Mouse (Mus musculus) liver, postnatal 0 days (tissue): ENCODE data around the gene Il1r1. TPM values are rescaled to one million over a fixed set of nuclear protein-coding genes. Genes with fewer than 3 reads are reported as not detected.

Source experiments
- ATAC-seq: fragments of 200-750 bp; cut with Nextera tagmentation; 2 replicates; pipeline ENCODE4 v1.8.0; 2017; ENCODE audit warnings: mild to moderate bottlenecking, moderate library complexity
- DNase-seq: peaks from one replicate; pipeline ENCODE4 v3.0.0-alpha.2; 2016
- H3K27ac ChIP-seq: fragments of 300-500 bp; sonication (generic); 2 replicates; pipeline ENCODE4 v1.5.1; 2014; ENCODE audit warnings: antibody characterized with exemption, moderate library complexity, mild to moderate bottlenecking, low read depth
- H3K27me3 ChIP-seq: fragments of 300-500 bp; sonication (generic); 2 replicates; pipeline ENCODE4 v1.6.1; 2014; ENCODE audit warnings: low read length, control low read depth, mixed read lengths; ENCODE audit not compliant: insufficient read depth
- H3K36me3 ChIP-seq: fragments of 300-500 bp; sonication (generic); replicated peaks from 2 replicates; pipeline ENCODE4 v1.6.1; 2014; ENCODE audit warnings: mild to moderate bottlenecking, control low read depth, low read length, moderate library complexity, mixed read lengths; ENCODE audit not compliant: insufficient read depth
- H3K4me1 ChIP-seq: fragments of 300-500 bp; sonication (generic); 2 replicates; pipeline ENCODE4 v1.6.1; 2014; ENCODE audit warnings: antibody characterized with exemption, mild to moderate bottlenecking, control low read depth; ENCODE audit not compliant: insufficient read depth
- H3K4me2 ChIP-seq: fragments of 300-500 bp; sonication (generic); 2 replicates; pipeline ENCODE4 v1.6.1; 2014; ENCODE audit warnings: low read depth, mild to moderate bottlenecking, low read length, moderate library complexity, mixed read lengths
- H3K4me3 ChIP-seq: fragments of 300-500 bp; sonication (generic); 2 replicates; pipeline ENCODE4 v1.5.1; 2014; ENCODE audit warnings: low read depth, low read length
- H3K9ac ChIP-seq: fragments of 300-500 bp; sonication (generic); replicated peaks from 2 replicates; pipeline ENCODE4 v1.6.1; 2014; ENCODE audit warnings: mild to moderate bottlenecking, moderate library complexity
- H3K9me3 ChIP-seq: fragments of 300-500 bp; sonication (generic); 2 replicates; pipeline ENCODE4 v1.6.1; 2016; ENCODE audit warnings: mild to moderate bottlenecking, control low read depth, low read length, mixed read lengths
- CTCF ChIP-seq: sonication (generic); IDR thresholded peaks from 2 replicates; pipeline ENCODE4 v1.5.1; 2016; ENCODE audit warnings: antibody characterized with exemption, low read depth
- EP300 ChIP-seq: IDR thresholded peaks from 2 replicates; pipeline ENCODE4 v1.6.1; 2016; ENCODE audit warnings: antibody characterized with exemption, low read depth, mild to moderate bottlenecking
- WGBS: fragments of 180-500 bp; shearing (Covaris S2); extraction: QIAGEN DNeasy Blood & Tissue Kit; methylation state at CpG from one replicate; pipeline ENCODE4 v1.1.7; 2014; ENCODE audit not compliant: insufficient replicate concordance; 5-methylcytosine and 5-hydroxymethylcytosine counted together
- polyA plus RNA-seq: library from polyadenylated mRNA; unstranded; fragments of >200 nt; fragmentation: Nextera tagmentation; extraction: Ambion mirVana; gene quantifications from 2 replicates; pipeline ENCODE4 v1.2.1, GENCODE M21; 2015

Il1r1 gene
- 12.7 and 15.1 TPM in 2 replicates for polyA plus RNA-seq

- peaks cover 34% of the 10 kb centered on the region for H3K4me1 ChIP-seq
- DNase-seq (peak; percentile 73), ATAC-seq (peak; percentile 63)
- TF ChIP-seq EP300: no peak
- TF ChIP-seq CTCF: no peak
- H3K9ac ChIP-seq: peak within 1 kb of the TSS; percentile 28; the same call in 1 of the 2 replicates
- peak within 1 kb of the TSS; percentile 79 for H3K27ac ChIP-seq
- H3K9me3 ChIP-seq: no peaks in the 10 kb centered on the region
- 29% methylated on average over 12 of the region's 12 CpGs for WGBS
- H3K27me3 ChIP-seq: no peaks in the 10 kb centered on the region
- H3K36me3 ChIP-seq: no peaks in the 10 kb centered on the region
- peak within 1 kb of the TSS; percentile 27 for H3K4me3 ChIP-seq
- peak within 1 kb of the TSS; percentile 53 for H3K4me2 ChIP-seq
Measured at GRCm38 (mm10) chr1:40224539-40225284, at the start of gene Il1r1. Gene Il1r1 (plus strand): TSS chr1:40225080.

GRCm38 (mm10) chr1:40175123-40175522 is 49.8 kb upstream of the Il1r1 start:
- Histone ChIP-seq H3K4me2 (no peak overlapping the region), H3K4me1 (peaks cover 12% of the 10 kb centered on the region), H3K4me3 (no peak overlapping the region), H3K9ac (no peak overlapping the region), H3K27ac (peak overlapping the region; percentile 97), H3K9me3 (no peaks in the 10 kb centered on the region), H3K36me3 (no peaks in the 10 kb centered on the region), H3K27me3 (no peaks in the 10 kb centered on the region)
- 64% methylated on average over 5 of the region's 5 CpGs for WGBS
- peak; percentile 45 for DNase-seq
- peak; percentile 83 for ATAC-seq
- TF ChIP-seq EP300 (peak; percentile 50; the same call in 1 of the 2 replicates), CTCF (no peak)

GRCm38 (mm10) chr1:40175797-40176196 is 49.1 kb upstream of the Il1r1 start:
- peak; percentile 85 for TF ChIP-seq EP300
- no peak for TF ChIP-seq CTCF
- H3K4me3 ChIP-seq: no peak overlapping the region
- peak overlapping the region; percentile 97 for H3K27ac ChIP-seq
- H3K4me2 ChIP-seq: no peak overlapping the region
- no peaks in the 10 kb centered on the region for H3K27me3 ChIP-seq
- H3K36me3 ChIP-seq: no peaks in the 10 kb centered on the region
- DNase-seq (no peak), ATAC-seq (peak; percentile 88)
- 73% methylated on average over 1 of the region's 1 CpGs for WGBS
- peaks cover 12% of the 10 kb centered on the region for H3K4me1 ChIP-seq
- H3K9me3 ChIP-seq: no peaks in the 10 kb centered on the region
- H3K9ac ChIP-seq: no peak overlapping the region

- 57% methylated on average over 4 of the region's 4 CpGs for WGBS
Measured at GRCm38 (mm10) chr1:40179031-40179430, 45.8 kb upstream of the Il1r1 start.

GRCm38 (mm10) chr1:40179493-40179892 is 45.4 kb upstream of the Il1r1 start:
- no peaks in the 10 kb centered on the region for H3K27me3 ChIP-seq
- 57% methylated on average over 1 of the region's 1 CpGs for WGBS
- TF ChIP-seq EP300 (no peak; the same call in 1 of the 2 replicates), CTCF (no peak)
- H3K4me3 ChIP-seq: no peak overlapping the region
- no peak overlapping the region for H3K4me2 ChIP-seq
- peaks cover 3% of the 10 kb centered on the region for H3K4me1 ChIP-seq
- H3K36me3 ChIP-seq: no peaks in the 10 kb centered on the region
- no peaks in the 10 kb centered on the region for H3K9me3 ChIP-seq
- H3K9ac ChIP-seq: no peak overlapping the region
- ATAC-seq: 0 out of 2 replicates have a peak, but pooled peaks have one; percentile 18
- no peak for DNase-seq
- H3K27ac ChIP-seq: peak overlapping the region; percentile 46

More at GRCm38 (mm10) chr1:40179031-40179430, 45.8 kb upstream of the Il1r1 start:
- peak overlapping the region; percentile 46; the same call in 1 of the 2 replicates for H3K27ac ChIP-seq
- H3K4me3 ChIP-seq: no peak overlapping the region
- ATAC-seq (no peak), DNase-seq (no peak)
- no peaks in the 10 kb centered on the region for H3K36me3 ChIP-seq
- H3K27me3 ChIP-seq: no peaks in the 10 kb centered on the region
- H3K9me3 ChIP-seq: no peaks in the 10 kb centered on the region
- TF ChIP-seq CTCF (no peak), EP300 (no peak)
- H3K4me1 ChIP-seq: peaks cover 7% of the 10 kb centered on the region
- H3K4me2 ChIP-seq: no peak overlapping the region
- no peak overlapping the region for H3K9ac ChIP-seq

GRCm38 (mm10) chr1:40180861-40181260 is 44.0 kb upstream of the Il1r1 start:
- H3K27me3 ChIP-seq: no peaks in the 10 kb centered on the region
- no peak overlapping the region for H3K27ac ChIP-seq
- no peaks in the 10 kb centered on the region for H3K36me3 ChIP-seq
- ATAC-seq: no peak
- no peaks in the 10 kb centered on the region for H3K9me3 ChIP-seq
- TF ChIP-seq CTCF: no peak
- no peak for TF ChIP-seq EP300
- 73% methylated on average over 2 of the region's 2 CpGs for WGBS
- no peak overlapping the region for H3K4me3 ChIP-seq
- H3K4me1 ChIP-seq: no peaks in the 10 kb centered on the region
- H3K9ac ChIP-seq: no peak overlapping the region
- H3K4me2 ChIP-seq: no peak overlapping the region
- DNase-seq: no peak
